In genomic region chr6:91163195-91163911, GRCm38 (mm10) we compare ENCODE assay signal across 12 mouse cellular contexts. TPM values are rescaled to one million over a fixed set of nuclear protein-coding genes. Genes with fewer than 3 reads are reported as not detected.
DNase-seq lines count a peak whose midpoint lies in the region; ATAC-seq and TF ChIP-seq lines count a peak whose summit lies in the region.
"Had no signal": no experiment of that assay in that cellular context is flagged by ENCODE, and none has a peak within 500 bp of the region (broad histone marks: within the 10 kb centered on the region; RNA-seq: fewer than 3 reads in every experiment).

No protein-coding gene starts in this region.

- ATAC-seq in kidney, embryonic 14.5 days (ENCODE audit: low FRiP score, low TSS enrichment): peak; percentile 33; the same call in 1 of the 2 replicates
- 0 out of 2 replicates have a peak, but pooled peaks have one; percentile 7 for ATAC-seq in hindbrain, embryonic 16.5 days

- no peak overlapping the region for H3K9ac ChIP-seq in kidney, embryonic 14.5 days (ENCODE audit: low read depth, low read length)
- H3K9ac ChIP-seq in hindbrain, embryonic 16.5 days (ENCODE audit: low read depth, low read length): no peak overlapping the region
- H3K9ac ChIP-seq: limb, embryonic 15.5 days had no signal

- no peak overlapping the region for H3ac ChIP-seq in myocyte (ENCODE audit: control insufficient read depth, insufficient read length)

- no peaks in the 10 kb centered on the region for H3K79me2 ChIP-seq in myocyte (ENCODE audit: control insufficient read depth, insufficient read depth)

- peaks cover 4% of the 10 kb centered on the region; the same call in 1 of the 2 replicates for H3K36me3 ChIP-seq in kidney, embryonic 14.5 days (ENCODE audit: control insufficient read depth, insufficient read depth, low read length)
- H3K36me3 ChIP-seq in hindbrain, embryonic 16.5 days (ENCODE audit: control insufficient read depth, insufficient read depth, low read length): peaks cover 2% of the 10 kb centered on the region; the same call in 1 of the 2 replicates
- H3K36me3 ChIP-seq in myocyte (ENCODE audit: control insufficient read depth, insufficient read depth): no peaks in the 10 kb centered on the region

- intact Hi-C loops in gastrocnemius, postnatal 14 days (cut with DNase I; ENCODE audit: low total_unique reads): no loop called here

- H3K4me1 ChIP-seq in kidney, embryonic 14.5 days (ENCODE audit: control insufficient read depth, insufficient read depth, low read length): peaks cover 11% of the 10 kb centered on the region
- peaks cover 31% of the 10 kb centered on the region for H3K4me1 ChIP-seq in hindbrain, embryonic 16.5 days (ENCODE audit: control insufficient read depth, insufficient read depth, low read depth, low read length)

- no peaks in the 10 kb centered on the region for H3K27me3 ChIP-seq in kidney, embryonic 14.5 days (ENCODE audit: control insufficient read depth, insufficient read depth, low read length)
- no peaks in the 10 kb centered on the region for H3K27me3 ChIP-seq in hindbrain, embryonic 16.5 days (replicated peaks; ENCODE audit: control insufficient read depth, insufficient read depth, low read length)
- no peaks in the 10 kb centered on the region for H3K27me3 ChIP-seq in myocyte (ENCODE audit: control insufficient read depth, insufficient read depth, insufficient read length)
- H3K27me3 ChIP-seq: limb, embryonic 15.5 days had no signal

- no peak overlapping the region for H3K4me2 ChIP-seq in kidney, embryonic 14.5 days (replicated peaks; ENCODE audit: low read depth, low read length)
- no peak overlapping the region for H3K4me2 ChIP-seq in hindbrain, embryonic 16.5 days (ENCODE audit: low read length)
- no peak overlapping the region for H3K4me2 ChIP-seq in myocyte (ENCODE audit: low read depth)
- H3K4me2 ChIP-seq: limb, embryonic 15.5 days had no signal

- no peaks in the 10 kb centered on the region for H3K9me3 ChIP-seq in kidney, embryonic 14.5 days (ENCODE audit: control insufficient read depth, low read length)
- no peaks in the 10 kb centered on the region for H3K9me3 ChIP-seq in hindbrain, embryonic 16.5 days (ENCODE audit: control insufficient read depth, low read length)
- H3K9me3 ChIP-seq: limb, embryonic 15.5 days had no signal

- WGBS in kidney, embryonic 14.5 days: 69% methylated on average over 5 of the region's 5 CpGs
- 72% methylated on average over 5 of the region's 5 CpGs for WGBS in hindbrain, embryonic 16.5 days

- H3K27ac ChIP-seq in kidney, embryonic 14.5 days (ENCODE audit: low read depth, low read length): no peak overlapping the region
- H3K27ac ChIP-seq in hindbrain, embryonic 16.5 days (ENCODE audit: low read depth, low read length): 0 out of 2 replicates have a peak overlapping the region, but pooled peaks have one; percentile 36
- H3K27ac ChIP-seq: limb, embryonic 15.5 days had no signal

- no peak for TF ChIP-seq POLR2A in myocyte (IDR thresholded peaks at IDR 0.05; ENCODE audit: insufficient read length, low read depth)

- no peak for DNase-seq in kidney, postnatal 10 days
- peak; percentile 31 for DNase-seq in c-Kit-positive CD71-negative TER-119-negative erythroid progenitor cells, embryonic 14.5 days (ENCODE audit: low read depth)
- DNase-seq in gastrocnemius, adult 18-20 months (ENCODE audit: low spot score): no peak
- no peak for DNase-seq in layer of hippocampus, postnatal 14 days (ENCODE audit: low spot score in 2 of 2)
- no peak for DNase-seq in gastrocnemius, postnatal 14 days
- DNase-seq: adrenal gland, adult 2 months; cerebellum, postnatal 10 days; kidney, adult 8-10 months had no signal

- no peak overlapping the region for H3K4me3 ChIP-seq in kidney, embryonic 14.5 days (ENCODE audit: low read length)
- H3K4me3 ChIP-seq in hindbrain, embryonic 16.5 days (ENCODE audit: low read length): no peak overlapping the region
- no peak overlapping the region for H3K4me3 ChIP-seq in myocyte
- H3K4me3 ChIP-seq: limb, embryonic 15.5 days had no signal

TF ChIP-seq in myocyte, 11 proteins besides CTCF, POLR2A, EP300 and RAD21:
- TF ChIP-seq E2F4 (IDR thresholded peaks at IDR 0.05; ENCODE audit: insufficient read depth) (no peak), MYOD1 (IDR thresholded peaks at IDR 0.05; ENCODE audit: control insufficient read depth in 1 of 3, insufficient read length in 2 of 3, low read depth in 2 of 3) (no peak), USF1 (IDR thresholded peaks at IDR 0.05; ENCODE audit: low read depth) (no peak), SRF (IDR thresholded peaks at IDR 0.05; ENCODE audit: control insufficient read depth, insufficient read length, low read depth) (no peak), POLR2AphosphoS2 (IDR thresholded peaks at IDR 0.05; ENCODE audit: insufficient read length, low read depth) (peak; percentile 20), MYOG (IDR thresholded peaks at IDR 0.05; ENCODE audit: control insufficient read depth in 1 of 3, insufficient read depth in 1 of 3, insufficient read length in 2 of 3, low read depth in 2 of 3) (no peak), MAX (IDR thresholded peaks at IDR 0.05; ENCODE audit: low read depth) (no peak), TCF3 (IDR thresholded peaks at IDR 0.05; ENCODE audit: insufficient read length, low read depth) (no peak), CEBPB (IDR thresholded peaks at IDR 0.05; ENCODE audit: insufficient read depth, poor library complexity, severe bottlenecking) (no peak)

RNA-seq across cellular contexts. Expression of gene Hdac11, which starts 6.9 kb away (rescaled TPM):
- 11.6 and 14.1 TPM in 2 replicates for polyA plus RNA-seq in kidney, embryonic 14.5 days (2014; fragmentation: Nextera tagmentation; extraction: Ambion mirVana)
- polyA plus RNA-seq in hindbrain, embryonic 16.5 days (2015; fragmentation: Nextera tagmentation; extraction: Ambion mirVana): 50.1 and 53.5 TPM in 2 replicates
- 39.3 TPM for polyA plus RNA-seq in myocyte (2012; fragmentation: generic; extraction: Trizol)
- total RNA-seq in gastrocnemius, adult 18-20 months (2021): 1 to 10 TPM; 6.7 to 7.2 TPM
- 100 to 1,000 TPM; 112 to 113 TPM for total RNA-seq in layer of hippocampus, postnatal 14 days (2021)
- 1 to 10 TPM; 6.4 to 6.9 TPM for total RNA-seq in gastrocnemius, postnatal 14 days (2021)

RNA-seq across cellular contexts. Expression of gene Nup210, which starts 46.7 kb away (rescaled TPM):
- 13.1 and 30.6 TPM in 2 replicates for polyA plus RNA-seq in kidney, embryonic 14.5 days (2014; fragmentation: Nextera tagmentation; extraction: Ambion mirVana)
- 15.0 and 21.2 TPM in 2 replicates for polyA plus RNA-seq in hindbrain, embryonic 16.5 days (2015; fragmentation: Nextera tagmentation; extraction: Ambion mirVana)
- 0.31 TPM for polyA plus RNA-seq in myocyte (2012; fragmentation: generic; extraction: Trizol)
- total RNA-seq in gastrocnemius, adult 18-20 months (2021): 10 to 100 TPM; 18.4 to 22.1 TPM
- total RNA-seq in layer of hippocampus, postnatal 14 days (2021): 10 to 100 TPM; 26.2 to 30.0 TPM
- 10 to 100 TPM; 16.9 to 18.1 TPM for total RNA-seq in gastrocnemius, postnatal 14 days (2021)

RNA-seq across cellular contexts. Expression of gene Fbln2, which starts 48.9 kb away (rescaled TPM):
- 16.4 and 22.1 TPM in 2 replicates for polyA plus RNA-seq in kidney, embryonic 14.5 days (2014; fragmentation: Nextera tagmentation; extraction: Ambion mirVana)
- 29.7 and 34.2 TPM in 2 replicates for polyA plus RNA-seq in hindbrain, embryonic 16.5 days (2015; fragmentation: Nextera tagmentation; extraction: Ambion mirVana)
- polyA plus RNA-seq in myocyte (2012; fragmentation: generic; extraction: Trizol): 167 TPM
- 10 to 100 TPM; 40.1 to 51.6 TPM for total RNA-seq in gastrocnemius, adult 18-20 months (2021)
- total RNA-seq in layer of hippocampus, postnatal 14 days (2021): 10 to 100 TPM; 11.4 to 13.1 TPM
- total RNA-seq in gastrocnemius, postnatal 14 days (2021): 10 to 100 TPM; 62.5 to 62.6 TPM

Comparison
In these comparisons a context has a peak if more than half of its experiments do, and no peak if none do; other contexts are left out.
1. RNA of gene Hdac11, which starts 6.9 kb away (total RNA-seq): 112 to 113 TPM in layer of hippocampus, postnatal 14 days; 6.7 to 7.2 TPM in gastrocnemius, adult 18-20 months and 6.4 to 6.9 TPM in gastrocnemius, postnatal 14 days; every median in the first group is over 10 times any median in the second.